Mouse (Mus musculus) C2C12 (cell line): Measurements from ENCODE around the gene Gmfg. TPM values are rescaled to one million over a fixed set of nuclear protein-coding genes. Genes with fewer than 3 reads are reported as not detected.

ENCODE experiments used
- H3K27me3 ChIP-seq: one replicate; pipeline ENCODE4 v1.6.1; 2011; ENCODE audit not compliant: control insufficient read depth, insufficient read depth, insufficient read length
- H3K36me3 ChIP-seq: one replicate; pipeline ENCODE4 v1.6.1; 2011; ENCODE audit not compliant: control insufficient read depth, insufficient read depth
- H3K4me3 ChIP-seq: one replicate; pipeline ENCODE4 v1.5.1; 2011; ENCODE audit warnings: mild to moderate bottlenecking, control low read depth; ENCODE audit not compliant: poor library complexity, insufficient read depth, severe bottlenecking
- H3K79me2 ChIP-seq: one replicate; pipeline ENCODE4 v1.6.1; 2011; ENCODE audit not compliant: control insufficient read depth, insufficient read depth
- H3K79me3 ChIP-seq: one replicate; pipeline ENCODE4 v1.6.1; 2011; ENCODE audit warnings: low read depth, control low read depth
- H3ac ChIP-seq: one replicate; pipeline ENCODE3; 2011; ENCODE audit warnings: low read depth; ENCODE audit not compliant: control insufficient read depth, insufficient read length
- CEBPB ChIP-seq: IDR thresholded peaks from one replicate; pipeline ENCODE4 v1.6.1; 2011; ENCODE audit warnings: low read depth, mild to moderate bottlenecking, control low read depth, moderate library complexity
- CTCF ChIP-seq: IDR thresholded peaks from one replicate; pipeline ENCODE4 v1.5.1; 2011; ENCODE audit not compliant: control insufficient read depth, insufficient read depth, insufficient read length
- FOSL1 ChIP-seq: IDR thresholded peaks from one replicate; pipeline ENCODE4 v1.8.0; 2011; ENCODE audit warnings: mild to moderate bottlenecking, low read length; ENCODE audit not compliant: poor library complexity, insufficient read depth, severe bottlenecking
- MAX ChIP-seq: IDR thresholded peaks from one replicate; pipeline ENCODE4 v1.6.1; 2011; ENCODE audit warnings: mild to moderate bottlenecking, control low read depth
- MYOD1 ChIP-seq: IDR thresholded peaks from one replicate; pipeline ENCODE4 v1.6.1; 2011; ENCODE audit warnings: low read depth; ENCODE audit not compliant: control insufficient read depth, insufficient read length
- MYOG ChIP-seq: IDR thresholded peaks from one replicate; pipeline ENCODE4 v1.6.1; 2011; ENCODE audit not compliant: control insufficient read depth, insufficient read length; ENCODE audit errors: extremely low read depth
- USF1 ChIP-seq: IDR thresholded peaks from one replicate; pipeline ENCODE4 v1.6.1; 2011; ENCODE audit warnings: low read depth, mild to moderate bottlenecking, control low read depth, moderate library complexity
- polyA plus RNA-seq: library from polyadenylated mRNA; unstranded; fragments of >200 nt; fragmentation: generic; extraction: Trizol; gene quantifications from one replicate; pipeline ENCODE4 v1.2.1, GENCODE M21; 2012; ENCODE audit warnings: missing spikeins

Gene Gmfg
- polyA plus RNA-seq, 1 experiment = not detected

DNA sequence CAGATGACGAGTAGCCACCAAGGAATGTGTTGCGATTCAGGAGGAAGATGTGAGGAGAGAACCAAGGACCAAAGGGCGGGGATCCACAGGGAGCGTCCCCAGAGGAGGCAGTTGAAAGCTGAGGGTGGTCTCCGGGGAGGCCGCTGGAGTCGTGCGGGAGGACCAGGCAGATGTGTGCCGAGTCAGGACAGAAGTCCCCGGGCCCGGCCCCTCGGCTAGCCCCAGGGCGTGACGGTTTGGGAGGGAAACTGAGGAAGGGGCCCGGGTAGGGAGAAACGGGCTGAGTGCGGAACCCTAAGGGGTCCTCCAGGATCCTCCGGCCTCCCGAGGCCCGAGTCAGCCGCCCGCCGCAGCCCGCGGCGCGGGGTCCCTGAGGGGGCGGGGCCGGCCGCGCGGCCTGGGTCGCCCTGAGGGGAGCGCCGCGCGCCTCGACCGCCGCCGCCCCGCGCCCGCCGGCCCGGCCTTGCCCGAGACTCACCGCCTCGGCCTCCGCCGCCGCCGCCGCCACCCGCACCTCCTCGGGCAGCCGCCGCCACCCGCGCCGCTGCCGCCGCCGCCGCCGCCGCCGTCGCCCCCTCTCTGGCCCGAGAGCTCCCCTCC lies 1.5 kb upstream of the Gmfg start:
- TF ChIP-seq CTCF (no peak), USF1 (no peak), MYOD1 (no peak), MAX (no peak), CEBPB (no peak), MYOG (no peak), FOSL1 (no peak)
- H3K79me3 ChIP-seq = peaks cover 25% of the 10 kb centered on the region
- peak overlapping the region; percentile 47 for H3ac ChIP-seq
- no peaks in the 10 kb centered on the region for H3K27me3 ChIP-seq
- peak overlapping the region; percentile 52 for H3K4me3 ChIP-seq
- H3K36me3 ChIP-seq = peaks cover 9% of the 10 kb centered on the region
- peaks cover 51% of the 10 kb centered on the region for H3K79me2 ChIP-seq

GRCm38 (mm10) chr7:28436271-28436904 lies 859 bp upstream of the Gmfg start:
- Histone ChIP-seq H3ac (peak overlapping the region; percentile 60), H3K4me3 (peak overlapping the region; percentile 34)
- TF ChIP-seq MAX (no peak), CTCF (peak; percentile 75), CEBPB (no peak)

GRCm38 (mm10) chr7:28437964-28438363 lies 717 bp downstream of the Gmfg start:
- Histone ChIP-seq H3K79me2 (peaks cover 29% of the 10 kb centered on the region), H3ac (no peak overlapping the region), H3K36me3 (no peaks in the 10 kb centered on the region), H3K27me3 (peaks cover 4% of the 10 kb centered on the region), H3K79me3 (peaks cover 13% of the 10 kb centered on the region), H3K4me3 (no peak overlapping the region)
- no peak for TF ChIP-seq CTCF
- TF ChIP-seq FOSL1 = no peak
- no peak for TF ChIP-seq MAX
- no peak for TF ChIP-seq USF1
- TF ChIP-seq MYOD1 = no peak

More at GRCm38 (mm10) chr7:28436271-28436904, 859 bp upstream of the Gmfg start:
- Histone ChIP-seq H3K27me3 (no peaks in the 10 kb centered on the region), H3K79me3 (peaks cover 19% of the 10 kb centered on the region), H3K79me2 (peaks cover 45% of the 10 kb centered on the region), H3K36me3 (peaks cover 4% of the 10 kb centered on the region)

- TF ChIP-seq CTCF = no peak
- TF ChIP-seq USF1 = no peak
- TF ChIP-seq CEBPB = no peak
- no peak for TF ChIP-seq MYOD1
- no peak for TF ChIP-seq MAX
- H3ac ChIP-seq = no peak overlapping the region
- H3K79me3 ChIP-seq = peaks cover 11% of the 10 kb centered on the region
- no peak overlapping the region for H3K4me3 ChIP-seq
- peaks cover 21% of the 10 kb centered on the region for H3K79me2 ChIP-seq
- peaks cover 4% of the 10 kb centered on the region for H3K27me3 ChIP-seq
- no peaks in the 10 kb centered on the region for H3K36me3 ChIP-seq
Observed at GRCm38 (mm10) chr7:28438771-28439170, 1.5 kb downstream of the Gmfg start.

DNA sequence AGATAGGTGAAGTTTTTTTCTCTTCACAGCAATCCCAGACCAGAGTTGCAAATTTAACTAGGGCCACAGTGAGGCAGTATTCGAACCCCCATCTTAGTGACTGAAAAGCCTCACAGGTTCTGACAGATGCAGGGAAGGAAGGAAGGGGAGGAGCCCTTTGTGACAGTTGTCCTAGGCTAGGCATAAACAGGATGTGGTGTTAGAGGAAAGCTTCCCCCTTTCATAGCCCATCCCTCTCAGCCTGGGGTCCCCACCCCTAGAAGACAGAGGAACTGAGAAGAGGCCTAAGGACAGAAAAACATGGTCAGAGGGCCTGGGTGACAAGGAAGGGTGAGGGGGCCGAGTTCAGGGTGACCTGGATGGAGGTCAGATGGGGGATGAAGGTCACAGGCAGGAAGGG lies 3.5 kb downstream of the Gmfg start:
- no peaks in the 10 kb centered on the region for H3K79me3 ChIP-seq

DNA sequence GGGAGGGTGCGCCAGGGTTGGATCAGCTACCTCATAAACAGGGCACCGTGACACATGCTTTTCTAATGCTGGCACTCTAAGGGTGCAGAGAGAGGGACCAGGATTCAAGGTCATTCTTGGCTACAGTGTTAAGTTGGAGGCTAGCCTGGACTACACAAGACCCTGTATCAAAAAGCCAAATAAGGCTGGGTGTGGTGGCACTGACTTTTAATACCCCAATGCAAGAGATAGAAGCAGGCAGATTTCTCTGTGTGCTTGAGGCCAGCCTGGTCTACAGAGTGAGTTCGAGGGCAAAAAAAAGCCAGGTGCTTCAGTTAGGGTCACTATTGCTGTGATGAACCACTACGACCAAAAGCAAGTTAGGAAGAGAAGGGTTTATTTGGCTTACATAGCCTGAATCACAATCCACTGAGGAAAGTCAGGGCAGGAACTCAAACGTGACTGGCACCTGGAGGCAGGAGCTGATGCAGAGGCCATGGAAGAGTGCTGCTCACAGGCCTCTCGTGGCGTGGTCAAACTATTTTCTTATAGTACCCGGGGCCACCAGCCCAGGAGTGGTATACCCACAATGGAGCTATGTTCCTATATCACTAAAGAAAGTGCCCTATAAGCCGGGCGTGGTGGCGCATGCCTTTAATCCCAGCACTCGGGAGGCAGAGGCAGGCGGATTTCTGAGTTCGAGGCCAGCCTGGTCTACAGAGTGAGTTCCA lies 4.7 kb downstream of the Gmfg start:
- Histone ChIP-seq H3K79me2 (no peaks in the 10 kb centered on the region), H3K4me3 (no peak overlapping the region), H3K36me3 (no peaks in the 10 kb centered on the region), H3ac (no peak overlapping the region), H3K27me3 (peaks cover 24% of the 10 kb centered on the region), H3K79me3 (no peaks in the 10 kb centered on the region)
- TF ChIP-seq FOSL1 (no peak), CTCF (no peak), MYOD1 (no peak), USF1 (no peak), MAX (no peak), MYOG (no peak), CEBPB (no peak)

More for the DNA sequence above, 3.5 kb downstream of the Gmfg start:
- no peak overlapping the region for H3ac ChIP-seq
- TF ChIP-seq MAX (no peak), MYOD1 (no peak), FOSL1 (no peak), CTCF (no peak), USF1 (no peak), CEBPB (no peak), MYOG (no peak)
- H3K36me3 ChIP-seq = no peaks in the 10 kb centered on the region
- H3K4me3 ChIP-seq = no peak overlapping the region
- peaks cover 20% of the 10 kb centered on the region for H3K27me3 ChIP-seq
- peaks cover 1% of the 10 kb centered on the region for H3K79me2 ChIP-seq
